Mouse (Mus musculus): Measurements from ENCODE around the gene Lclat1. TPM values are rescaled to one million over a fixed set of nuclear protein-coding genes. Genes with fewer than 3 reads are reported as not detected.

The Lclat1 gene
- polyA plus RNA-seq, 1 experiment = 12.4 TPM

DNA sequence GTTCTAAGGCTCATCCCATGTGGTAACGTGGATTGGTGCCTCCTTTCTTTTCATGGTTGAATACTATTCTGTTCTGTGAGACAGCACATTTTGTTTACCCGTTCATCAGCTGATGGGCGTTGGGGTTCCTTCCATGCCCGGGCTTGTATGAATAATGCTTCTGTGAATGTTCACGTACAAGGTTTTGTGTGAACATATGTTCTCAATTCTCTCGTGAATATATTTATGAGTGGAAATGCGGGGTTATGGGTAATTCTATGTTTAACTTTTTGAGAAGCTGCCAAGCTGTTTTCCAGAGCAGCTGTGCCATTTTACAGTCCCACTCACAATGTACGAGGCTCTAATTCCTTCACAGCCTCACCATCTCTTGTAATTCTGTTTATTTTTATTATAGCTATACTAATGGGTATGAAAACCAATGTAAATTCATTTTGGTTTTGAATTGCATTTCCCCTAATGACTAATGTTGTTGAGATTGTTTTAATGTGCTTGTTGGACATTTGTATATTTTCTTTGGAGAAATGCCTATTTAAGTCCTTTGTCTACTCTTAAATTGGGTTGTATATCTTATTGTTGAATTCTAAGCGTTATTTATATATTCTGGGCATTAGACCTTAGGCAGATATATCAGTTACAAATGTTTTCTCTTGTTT lies 32.4 kb upstream of the Lclat1 start:
- H3K4me3 ChIP-seq (replicated peaks; ENCODE audit: insufficient read depth, low read depth, low read length) = no peak overlapping the region
- WGBS = 28% methylated on average over 9 of the region's 9 CpGs
- H3K27ac ChIP-seq (ENCODE audit: insufficient read depth, low read length) = no peak overlapping the region
- no peak for DNase-seq
- TF ChIP-seq POLR2A (IDR thresholded peaks at IDR 0.05; ENCODE audit: borderline replicate concordance, insufficient read depth, low read length) (no peak), CTCF (IDR thresholded peaks at IDR 0.05; ENCODE audit: borderline replicate concordance, insufficient read depth, low read depth, low read length) (no peak)
- H3K27me3 ChIP-seq (ENCODE audit: control insufficient read depth, insufficient read depth, low read length) = no peaks in the 10 kb centered on the region
- H3K4me1 ChIP-seq (ENCODE audit: control insufficient read depth, insufficient read depth, low read length) = no peaks in the 10 kb centered on the region

DNA sequence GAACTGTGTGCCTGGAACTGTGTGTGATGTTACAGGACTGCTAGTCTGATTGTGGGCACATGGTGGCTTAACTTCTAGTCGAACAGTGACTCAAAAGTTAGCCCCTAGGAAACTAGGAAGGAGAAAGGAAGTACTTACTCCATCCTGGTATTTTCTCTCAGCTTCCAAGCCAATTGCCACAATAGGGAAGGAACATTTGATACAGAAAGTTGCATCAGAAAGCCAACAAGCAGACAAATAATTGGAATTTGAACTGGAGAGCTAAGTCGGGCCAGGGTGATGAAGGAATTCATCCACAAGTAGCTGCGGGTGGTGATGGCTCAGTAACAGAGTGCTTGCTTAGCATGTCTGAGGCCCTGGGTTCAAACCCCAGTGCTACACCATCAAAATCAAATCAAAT lies 30.1 kb upstream of the Lclat1 start:
- no peak for DNase-seq
- TF ChIP-seq POLR2A (IDR thresholded peaks at IDR 0.05; ENCODE audit: borderline replicate concordance, insufficient read depth, low read length) = no peak
- TF ChIP-seq CTCF (IDR thresholded peaks at IDR 0.05; ENCODE audit: borderline replicate concordance, insufficient read depth, low read depth, low read length) = no peak
- H3K27ac ChIP-seq (ENCODE audit: insufficient read depth, low read length) = no peak overlapping the region
- no peaks in the 10 kb centered on the region for H3K4me1 ChIP-seq (ENCODE audit: control insufficient read depth, insufficient read depth, low read length)
- H3K27me3 ChIP-seq (ENCODE audit: control insufficient read depth, insufficient read depth, low read length) = no peaks in the 10 kb centered on the region
- 92% methylated on average over 3 of the region's 3 CpGs for WGBS
- no peak overlapping the region for H3K4me3 ChIP-seq (replicated peaks; ENCODE audit: insufficient read depth, low read depth, low read length)

DNA sequence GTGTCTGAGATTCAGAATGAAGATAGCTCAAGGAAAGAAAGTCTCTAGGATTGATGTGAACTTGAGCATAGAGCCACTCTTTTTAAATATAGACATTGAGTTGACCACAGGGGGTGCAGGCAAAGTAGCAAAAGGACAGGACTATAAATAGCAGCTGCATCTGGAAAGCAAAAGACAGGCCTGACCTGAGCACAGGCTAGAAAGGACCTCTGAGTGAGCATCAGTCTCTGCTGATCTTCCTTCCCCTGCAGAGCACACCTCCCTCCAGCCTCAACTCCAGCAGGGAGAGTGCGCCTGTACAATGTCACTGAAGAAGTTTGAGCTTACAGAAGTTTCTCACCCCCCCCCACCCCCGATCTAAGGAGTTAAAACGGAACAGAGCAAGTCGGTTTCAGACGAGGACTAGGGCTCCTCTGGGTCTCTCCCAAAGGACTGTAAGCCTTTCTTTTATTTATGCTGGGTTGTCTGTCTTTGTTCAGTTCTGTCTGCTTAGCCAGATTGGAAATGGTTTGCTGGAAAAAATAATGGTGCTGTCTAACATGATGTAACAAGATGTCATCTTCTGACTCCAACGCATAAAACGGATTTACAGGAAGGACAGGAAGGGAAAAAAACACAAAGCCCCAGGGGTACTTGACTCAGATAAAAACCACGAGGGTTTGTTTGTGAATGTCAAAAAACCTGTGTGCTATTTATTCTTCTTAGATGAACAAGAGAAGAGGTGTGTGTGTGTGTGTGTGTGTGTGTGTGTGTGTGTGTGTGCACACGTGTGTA lies 26.2 kb upstream of the Lclat1 start:
- no peak for DNase-seq
- Histone ChIP-seq H3K4me1 (ENCODE audit: control insufficient read depth, insufficient read depth, low read length) (no peaks in the 10 kb centered on the region), H3K27me3 (ENCODE audit: control insufficient read depth, insufficient read depth, low read length) (no peaks in the 10 kb centered on the region), H3K27ac (ENCODE audit: insufficient read depth, low read length) (no peak overlapping the region), H3K4me3 (replicated peaks; ENCODE audit: insufficient read depth, low read depth, low read length) (no peak overlapping the region)
- WGBS = 52% methylated on average over 9 of the region's 9 CpGs
- TF ChIP-seq CTCF (IDR thresholded peaks at IDR 0.05; ENCODE audit: borderline replicate concordance, insufficient read depth, low read depth, low read length) = no peak
- TF ChIP-seq POLR2A (IDR thresholded peaks at IDR 0.05; ENCODE audit: borderline replicate concordance, insufficient read depth, low read length) = no peak

DNA sequence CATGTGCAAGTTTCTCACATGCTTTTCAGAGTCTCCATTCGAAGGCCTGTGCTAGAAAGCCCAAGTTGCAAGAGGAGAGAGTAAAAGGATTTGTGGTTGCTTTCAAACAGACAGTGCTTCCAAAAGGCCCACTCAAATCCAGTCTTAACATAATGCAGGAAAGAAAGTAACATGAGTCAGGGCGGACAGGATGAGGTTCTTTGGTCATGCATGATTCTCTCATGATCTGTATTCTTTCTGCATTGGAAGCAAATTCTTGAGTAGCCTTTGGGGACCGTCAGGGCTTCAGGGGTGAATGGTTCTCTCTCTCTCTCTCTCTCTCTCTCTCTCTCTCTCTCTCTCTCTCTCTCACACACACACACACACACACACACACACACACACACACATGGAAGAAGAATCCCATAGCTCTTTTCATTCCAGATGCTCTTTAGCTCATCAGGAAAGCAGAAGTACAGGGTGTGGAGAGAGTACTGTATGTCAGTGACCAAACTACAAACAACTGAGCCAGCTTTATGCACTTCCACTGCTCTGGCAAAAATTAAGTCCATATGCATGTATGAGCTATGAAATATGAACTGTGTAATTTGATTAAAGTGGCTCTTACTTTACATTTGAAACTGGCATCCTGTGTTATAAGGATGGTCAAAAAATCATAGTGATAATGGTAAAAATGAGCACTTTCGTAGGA lies 25.1 kb upstream of the Lclat1 start:
- no peak for TF ChIP-seq CTCF (IDR thresholded peaks at IDR 0.05; ENCODE audit: borderline replicate concordance, insufficient read depth, low read depth, low read length)
- TF ChIP-seq POLR2A (IDR thresholded peaks at IDR 0.05; ENCODE audit: borderline replicate concordance, insufficient read depth, low read length) = no peak
- 76% methylated on average over 4 of the region's 4 CpGs for WGBS
- no peaks in the 10 kb centered on the region for H3K4me1 ChIP-seq (ENCODE audit: control insufficient read depth, insufficient read depth, low read length)
- no peak overlapping the region for H3K4me3 ChIP-seq (replicated peaks; ENCODE audit: insufficient read depth, low read depth, low read length)
- no peak overlapping the region for H3K27ac ChIP-seq (ENCODE audit: insufficient read depth, low read length)
- no peak for DNase-seq
- no peaks in the 10 kb centered on the region for H3K27me3 ChIP-seq (ENCODE audit: control insufficient read depth, insufficient read depth, low read length)

DNA sequence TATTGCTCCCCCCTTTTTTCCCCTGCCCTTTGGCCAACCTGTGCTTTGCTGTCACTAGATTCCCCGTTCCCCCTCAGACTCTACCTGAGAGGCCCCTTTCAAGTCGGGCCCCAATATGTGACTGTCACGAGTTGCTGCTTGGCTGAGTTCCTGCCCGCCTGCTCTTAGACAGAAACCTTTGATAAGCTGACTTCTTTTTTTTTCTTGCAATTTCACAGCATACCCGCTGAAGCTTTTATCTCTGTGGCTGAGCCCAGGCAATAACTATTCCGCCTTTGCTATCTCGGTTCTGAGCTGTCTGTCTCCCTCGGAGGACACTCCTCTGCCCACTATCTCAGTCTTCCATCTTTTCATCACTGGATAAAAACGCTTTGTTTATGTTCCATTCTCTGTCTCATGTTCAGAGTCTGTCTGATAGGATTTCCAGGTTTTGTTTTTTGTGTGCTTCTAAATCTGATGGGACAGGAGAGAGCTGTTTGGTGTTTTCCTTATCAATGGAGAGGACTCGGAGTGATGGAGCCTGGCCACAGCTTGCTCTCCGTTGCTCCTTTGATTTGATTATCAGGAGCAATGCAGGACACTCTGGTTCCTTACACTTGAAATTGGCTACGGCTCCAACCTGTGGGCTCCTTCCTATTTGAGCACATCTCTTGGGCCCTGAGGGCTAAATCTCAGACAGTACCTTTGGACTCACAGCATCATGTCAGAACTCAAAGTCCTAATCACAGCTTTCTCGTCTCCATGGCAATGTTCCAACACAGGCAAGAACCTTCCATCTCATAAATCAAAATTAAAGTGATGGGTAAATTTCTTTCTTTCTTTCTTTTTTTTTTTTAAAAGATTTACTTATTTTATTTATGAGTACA lies 20.5 kb upstream of the Lclat1 start:
- DNase-seq = no peak

DNA sequence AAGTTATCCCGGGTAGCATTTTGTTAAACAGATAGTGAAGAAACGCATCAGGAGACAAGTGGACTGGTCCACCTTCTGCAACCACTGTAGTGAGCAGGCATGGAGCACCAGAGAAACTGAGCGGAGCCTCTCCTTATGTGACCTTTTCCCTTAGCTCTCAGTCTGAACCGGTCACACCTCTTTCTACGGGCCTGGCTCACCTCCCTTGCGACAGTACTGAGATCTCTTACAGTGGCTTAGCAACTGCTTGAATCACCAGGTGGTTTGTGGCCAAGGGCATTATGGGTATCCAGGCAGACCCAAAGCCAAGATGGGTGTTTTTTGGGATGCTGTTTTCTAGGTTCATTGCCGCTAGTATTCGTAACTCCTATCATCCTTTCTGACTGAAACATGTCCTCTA lies 16.4 kb upstream of the Lclat1 start:
- H3K27me3 ChIP-seq (ENCODE audit: control insufficient read depth, insufficient read depth, low read length) = no peaks in the 10 kb centered on the region
- TF ChIP-seq CTCF (IDR thresholded peaks at IDR 0.05; ENCODE audit: borderline replicate concordance, insufficient read depth, low read depth, low read length) = no peak
- no peak for DNase-seq
- no peak overlapping the region for H3K27ac ChIP-seq (ENCODE audit: insufficient read depth, low read length)
- H3K4me1 ChIP-seq (ENCODE audit: control insufficient read depth, insufficient read depth, low read length) = no peaks in the 10 kb centered on the region
- WGBS = 92% methylated on average over 8 of the region's 8 CpGs
- H3K4me3 ChIP-seq (replicated peaks; ENCODE audit: insufficient read depth, low read depth, low read length) = no peak overlapping the region

More for the DNA sequence above, 20.5 kb upstream of the Lclat1 start:
- H3K4me1 ChIP-seq (ENCODE audit: control insufficient read depth, insufficient read depth, low read length) = no peaks in the 10 kb centered on the region
- no peak overlapping the region for H3K4me3 ChIP-seq (replicated peaks; ENCODE audit: insufficient read depth, low read depth, low read length)
- no peak for TF ChIP-seq CTCF (IDR thresholded peaks at IDR 0.05; ENCODE audit: borderline replicate concordance, insufficient read depth, low read depth, low read length)
- no peak for TF ChIP-seq POLR2A (IDR thresholded peaks at IDR 0.05; ENCODE audit: borderline replicate concordance, insufficient read depth, low read length)
- H3K27me3 ChIP-seq (ENCODE audit: control insufficient read depth, insufficient read depth, low read length) = no peaks in the 10 kb centered on the region
- WGBS = 49% methylated on average over 13 of the region's 13 CpGs
- H3K27ac ChIP-seq (ENCODE audit: insufficient read depth, low read length) = no peak overlapping the region

All from cerebellum, adult 2 months (tissue).